Mouse (Mus musculus) neural tube, embryonic 13.5 days (tissue): ENCODE results near the gene Ntpcr. TPM values are rescaled to one million over a fixed set of nuclear protein-coding genes. Genes with fewer than 3 reads are reported as not detected.

ENCODE experiments used
- ATAC-seq: fragments of 200-750 bp; cut with Nextera tagmentation; 2 replicates; pipeline ENCODE4 v1.8.0; 2017; ENCODE audit warnings: low read depth, mild to moderate bottlenecking, moderate TSS enrichment, moderate library complexity
- H3K27ac ChIP-seq: fragments of 300-500 bp; sonication (generic); replicated peaks from 2 replicates; pipeline ENCODE4 v1.5.1; 2015; ENCODE audit warnings: moderate library complexity, mild to moderate bottlenecking, inconsistent platforms
- H3K27me3 ChIP-seq: fragments of 300-500 bp; sonication (generic); 2 replicates; pipeline ENCODE4 v1.6.1; 2015; ENCODE audit warnings: mild to moderate bottlenecking, inconsistent platforms
- H3K36me3 ChIP-seq: fragments of 300-500 bp; sonication (generic); 2 replicates; pipeline ENCODE4 v1.6.1; 2015; ENCODE audit warnings: mild to moderate bottlenecking, inconsistent platforms
- H3K4me1 ChIP-seq: fragments of 300-500 bp; sonication (generic); replicated peaks from 2 replicates; pipeline ENCODE4 v1.6.1; 2015; ENCODE audit warnings: inconsistent platforms
- H3K4me2 ChIP-seq: fragments of 300-500 bp; sonication (generic); 2 replicates; pipeline ENCODE4 v1.6.1; 2015; ENCODE audit warnings: inconsistent platforms, mild to moderate bottlenecking, moderate library complexity
- H3K4me3 ChIP-seq: fragments of 300-500 bp; sonication (generic); 2 replicates; pipeline ENCODE4 v1.5.1; 2015; ENCODE audit warnings: mild to moderate bottlenecking, inconsistent platforms
- H3K9ac ChIP-seq: fragments of 300-500 bp; sonication (generic); 2 replicates; pipeline ENCODE4 v1.6.1; 2015; ENCODE audit warnings: moderate library complexity, mild to moderate bottlenecking, inconsistent platforms
- H3K9me3 ChIP-seq: fragments of 300-500 bp; sonication (generic); 2 replicates; pipeline ENCODE4 v1.6.1; 2016; ENCODE audit warnings: inconsistent platforms
- WGBS: fragments of 180-500 bp; shearing (Covaris S2); methylation state at CpG from one replicate; pipeline ENCODE4 v1.1.7; 2015; 5-methylcytosine and 5-hydroxymethylcytosine counted together
- polyA plus RNA-seq: library from polyadenylated mRNA; unstranded; fragments of >200 nt; fragmentation: Nextera tagmentation; extraction: Ambion mirVana; gene quantifications from 2 replicates; pipeline ENCODE4 v1.2.1, GENCODE M21; 2015

Gene Ntpcr
- polyA plus RNA-seq, 1 experiment from 2014 or later, result 32.9 TPM

- peak; percentile 67 for ATAC-seq
These were observed 26.8 kb downstream of the Ntpcr start for GRCm38 (mm10) chr8:125756391-125757105.

GRCm38 (mm10) chr8:125757106-125757496 is 27.3 kb downstream of the Ntpcr start:
- H3K4me1 ChIP-seq, result peaks cover 10% of the 10 kb centered on the region
- WGBS, result 56% methylated on average over 1 of the region's 1 CpGs
- H3K36me3 ChIP-seq, result peaks cover 19% of the 10 kb centered on the region; the same call in 1 of the 2 replicates
- no peaks in the 10 kb centered on the region for H3K27me3 ChIP-seq
- peak; percentile 52 for ATAC-seq
- H3K4me3 ChIP-seq, result no peak overlapping the region
- H3K9ac ChIP-seq, result no peak overlapping the region
- H3K27ac ChIP-seq, result no peak overlapping the region; the same call in 1 of the 2 replicates
- no peaks in the 10 kb centered on the region for H3K9me3 ChIP-seq
- no peak overlapping the region for H3K4me2 ChIP-seq

More at GRCm38 (mm10) chr8:125756391-125757105, 26.8 kb downstream of the Ntpcr start:
- Histone ChIP-seq H3K4me3 (no peak overlapping the region), H3K27me3 (no peaks in the 10 kb centered on the region), H3K27ac (no peak overlapping the region; the same call in 1 of the 2 replicates), H3K4me2 (no peak overlapping the region), H3K9me3 (no peaks in the 10 kb centered on the region), H3K36me3 (peaks cover 20% of the 10 kb centered on the region; the same call in 1 of the 2 replicates), H3K9ac (no peak overlapping the region), H3K4me1 (peaks cover 10% of the 10 kb centered on the region)
- WGBS, result 45% methylated on average over 9 of the region's 9 CpGs

- peaks cover 13% of the 10 kb centered on the region; the same call in 1 of the 2 replicates for H3K36me3 ChIP-seq
- peaks cover 10% of the 10 kb centered on the region for H3K4me1 ChIP-seq
- no peak overlapping the region for H3K9ac ChIP-seq
- 49% methylated on average over 10 of the region's 10 CpGs for WGBS
- H3K27me3 ChIP-seq, result no peaks in the 10 kb centered on the region
- H3K4me2 ChIP-seq, result no peak overlapping the region
- no peak for ATAC-seq
- H3K27ac ChIP-seq, result no peak overlapping the region
- H3K4me3 ChIP-seq, result no peak overlapping the region
- H3K9me3 ChIP-seq, result 0 out of 2 replicates have a peak, but pooled peaks cover 5% of the 10 kb centered on the region
These were observed 29.3 kb downstream of the Ntpcr start for GRCm38 (mm10) chr8:125759022-125759421.

- no peak overlapping the region for H3K4me2 ChIP-seq
- WGBS, result 94% methylated on average over 16 of the region's 16 CpGs
- 0 out of 2 replicates have a peak, but pooled peaks cover 5% of the 10 kb centered on the region for H3K9me3 ChIP-seq
- H3K9ac ChIP-seq, result no peak overlapping the region
- no peak overlapping the region for H3K27ac ChIP-seq
- no peak for ATAC-seq
- no peak overlapping the region for H3K4me3 ChIP-seq
- peaks cover 37% of the 10 kb centered on the region for H3K36me3 ChIP-seq
- H3K4me1 ChIP-seq, result no peaks in the 10 kb centered on the region
- H3K27me3 ChIP-seq, result no peaks in the 10 kb centered on the region
These were observed 33.5 kb downstream of the Ntpcr start for GRCm38 (mm10) chr8:125763066-125763786.

- no peak for ATAC-seq
- Histone ChIP-seq H3K27me3 (no peaks in the 10 kb centered on the region), H3K36me3 (peaks cover 47% of the 10 kb centered on the region), H3K4me2 (no peak overlapping the region), H3K4me3 (no peak overlapping the region), H3K9me3 (0 out of 2 replicates have a peak, but pooled peaks cover 5% of the 10 kb centered on the region), H3K9ac (no peak overlapping the region), H3K27ac (no peak overlapping the region), H3K4me1 (no peaks in the 10 kb centered on the region)
- WGBS, result 83% methylated on average over 10 of the region's 10 CpGs
These were observed 38.3 kb downstream of the Ntpcr start for GRCm38 (mm10) chr8:125768079-125768478.

- Histone ChIP-seq H3K27me3 (no peaks in the 10 kb centered on the region), H3K27ac (no peak overlapping the region), H3K4me3 (no peak overlapping the region), H3K4me1 (no peaks in the 10 kb centered on the region), H3K9ac (no peak overlapping the region), H3K9me3 (no peaks in the 10 kb centered on the region), H3K36me3 (peaks cover 27% of the 10 kb centered on the region), H3K4me2 (no peak overlapping the region)
- whole genome bisulfite sequencing, result 84% methylated on average over 2 of the region's 2 CpGs
- ATAC-seq, result no peak
These were observed 42.5 kb downstream of the Ntpcr start for GRCm38 (mm10) chr8:125772300-125772699.

GRCm38 (mm10) chr8:125773281-125773803 is 43.6 kb downstream of the Ntpcr start:
- Histone ChIP-seq H3K4me1 (no peaks in the 10 kb centered on the region), H3K4me3 (no peak overlapping the region), H3K36me3 (peaks cover 22% of the 10 kb centered on the region), H3K9ac (no peak overlapping the region), H3K4me2 (no peak overlapping the region), H3K27me3 (no peaks in the 10 kb centered on the region), H3K27ac (no peak overlapping the region), H3K9me3 (no peaks in the 10 kb centered on the region)
- 51% methylated on average over 7 of the region's 7 CpGs for WGBS
- ATAC-seq, result no peak

GRCm38 (mm10) chr8:125775031-125775430 is 45.3 kb downstream of the Ntpcr start:
- H3K4me1 ChIP-seq, result no peaks in the 10 kb centered on the region
- H3K9me3 ChIP-seq, result no peaks in the 10 kb centered on the region
- no peak overlapping the region for H3K4me3 ChIP-seq
- H3K27me3 ChIP-seq, result no peaks in the 10 kb centered on the region
- no peak overlapping the region for H3K27ac ChIP-seq
- H3K36me3 ChIP-seq, result peaks cover 22% of the 10 kb centered on the region
- WGBS, result 72% methylated on average over 3 of the region's 3 CpGs
- no peak overlapping the region for H3K4me2 ChIP-seq
- ATAC-seq, result no peak
- H3K9ac ChIP-seq, result no peak overlapping the region

GRCm38 (mm10) chr8:125776314-125776713 is 46.6 kb downstream of the Ntpcr start:
- WGBS, result 87% methylated on average over 3 of the region's 3 CpGs
- Histone ChIP-seq H3K9me3 (no peaks in the 10 kb centered on the region), H3K36me3 (peaks cover 14% of the 10 kb centered on the region), H3K27me3 (no peaks in the 10 kb centered on the region), H3K4me3 (no peak overlapping the region), H3K4me2 (no peak overlapping the region), H3K27ac (no peak overlapping the region), H3K4me1 (no peaks in the 10 kb centered on the region), H3K9ac (no peak overlapping the region)
- no peak for ATAC-seq

- WGBS, result 80% methylated on average over 6 of the region's 6 CpGs
- peaks cover 9% of the 10 kb centered on the region for H3K36me3 ChIP-seq
- no peak overlapping the region for H3K4me2 ChIP-seq
- ATAC-seq, result no peak
- H3K27me3 ChIP-seq, result no peaks in the 10 kb centered on the region
- no peaks in the 10 kb centered on the region for H3K4me1 ChIP-seq
- no peak overlapping the region for H3K27ac ChIP-seq
- no peaks in the 10 kb centered on the region for H3K9me3 ChIP-seq
- H3K9ac ChIP-seq, result no peak overlapping the region
- H3K4me3 ChIP-seq, result no peak overlapping the region
These were observed 47.0 kb downstream of the Ntpcr start for GRCm38 (mm10) chr8:125776800-125777199.

GRCm38 (mm10) chr8:125777478-125778164 is 47.9 kb downstream of the Ntpcr start:
- Histone ChIP-seq H3K36me3 (peaks cover 5% of the 10 kb centered on the region; the same call in 1 of the 2 replicates), H3K4me2 (no peak overlapping the region), H3K9ac (no peak overlapping the region), H3K27ac (no peak overlapping the region), H3K27me3 (no peaks in the 10 kb centered on the region), H3K9me3 (no peaks in the 10 kb centered on the region), H3K4me3 (no peak overlapping the region), H3K4me1 (no peaks in the 10 kb centered on the region)
- 76% methylated on average over 12 of the region's 12 CpGs for WGBS
- no peak for ATAC-seq

- H3K9me3 ChIP-seq, result no peaks in the 10 kb centered on the region
- 92% methylated on average over 5 of the region's 5 CpGs for WGBS
These were observed 49.2 kb downstream of the Ntpcr start for GRCm38 (mm10) chr8:125778919-125779318.

More at GRCm38 (mm10) chr8:125778919-125779318, 49.2 kb downstream of the Ntpcr start:
- Histone ChIP-seq H3K27ac (no peak overlapping the region), H3K4me1 (no peaks in the 10 kb centered on the region), H3K4me3 (no peak overlapping the region), H3K4me2 (no peak overlapping the region), H3K9ac (no peak overlapping the region), H3K27me3 (no peaks in the 10 kb centered on the region), H3K36me3 (no peaks in the 10 kb centered on the region)
- ATAC-seq, result no peak
